Mouse (Mus musculus): ENCODE results near the gene Rab40b.

Rab40b gene

GRCm38 (mm10) chr11:121387750-121388553, at the start of gene Rab40b:
Gene Rab40b (minus strand): TSS chr11:121388251.
- DNase-seq (ENCODE audit: low spot score in 2 of 2): peak; percentile 78 to 92

- DNase-seq (ENCODE audit: low spot score in 2 of 2): no peak
These were observed 49.2 kb upstream of the Rab40b start for GRCm38 (mm10) chr11:121437236-121437635.

GRCm38 (mm10) chr11:121434156-121435155, 46.4 kb upstream of the Rab40b start, which contains the start of gene Fn3k:
Gene Fn3k (plus strand): TSS chr11:121434913.
- DNase-seq (ENCODE audit: low spot score in 2 of 2): peak; percentile 73 to 91

- no peak for DNase-seq (ENCODE audit: low spot score in 2 of 2)
These were observed 45.3 kb upstream of the Rab40b start for GRCm38 (mm10) chr11:121433397-121433796.

GRCm38 (mm10) chr11:121421553-121422173, 33.6 kb upstream of the Rab40b start:
- peak in 1 of 2 experiments; percentile 14 for DNase-seq (ENCODE audit: low spot score in 2 of 2)

GRCm38 (mm10) chr11:121420830-121421552, 32.9 kb upstream of the Rab40b start, which contains the start of gene Fn3krp:
Gene Fn3krp (plus strand): TSS chr11:121421401.
- DNase-seq (ENCODE audit: low spot score in 2 of 2): peak; percentile 99 to 100

GRCm38 (mm10) chr11:121420379-121420778, 32.3 kb upstream of the Rab40b start:
- no peak for DNase-seq (ENCODE audit: low spot score in 2 of 2)

- DNase-seq (ENCODE audit: low spot score in 2 of 2): no peak
These were observed 30.9 kb upstream of the Rab40b start for GRCm38 (mm10) chr11:121418932-121419331.

GRCm38 (mm10) chr11:121417971-121418370, 29.9 kb upstream of the Rab40b start:
- DNase-seq (ENCODE audit: low spot score in 2 of 2): no peak

- no peak for DNase-seq (ENCODE audit: low spot score in 2 of 2)
These were observed 27.3 kb upstream of the Rab40b start for GRCm38 (mm10) chr11:121415351-121415750.

- no peak for DNase-seq (ENCODE audit: low spot score in 2 of 2)
These were observed 26.7 kb upstream of the Rab40b start for GRCm38 (mm10) chr11:121414762-121415161.

- DNase-seq (ENCODE audit: low spot score in 2 of 2): no peak
These were observed 19.5 kb upstream of the Rab40b start for GRCm38 (mm10) chr11:121407366-121408155.

- no peak for DNase-seq (ENCODE audit: low spot score in 2 of 2)
These were observed 4.4 kb upstream of the Rab40b start for GRCm38 (mm10) chr11:121392405-121392804.

- DNase-seq (ENCODE audit: low spot score in 2 of 2): no peak
These were observed 2.7 kb upstream of the Rab40b start for GRCm38 (mm10) chr11:121390793-121391192.

- no peak for DNase-seq (ENCODE audit: low spot score in 2 of 2)
These were observed 499 bp upstream of the Rab40b start for GRCm38 (mm10) chr11:121388554-121388945.

GRCm38 (mm10) chr11:121380294-121380693, 7.8 kb downstream of the Rab40b start:
- DNase-seq (ENCODE audit: low spot score in 2 of 2): no peak

- no peak for DNase-seq (ENCODE audit: low spot score in 2 of 2)
These were observed 9.4 kb downstream of the Rab40b start for GRCm38 (mm10) chr11:121378644-121379043.

GRCm38 (mm10) chr11:121373305-121373704, 14.7 kb downstream of the Rab40b start:
- DNase-seq (ENCODE audit: low spot score in 2 of 2): no peak

GRCm38 (mm10) chr11:121370337-121370994, 17.6 kb downstream of the Rab40b start:
- DNase-seq (ENCODE audit: low spot score in 2 of 2): no peak

GRCm38 (mm10) chr11:121369622-121370021, 18.4 kb downstream of the Rab40b start:
- DNase-seq (ENCODE audit: low spot score in 2 of 2): no peak

Data from urinary bladder, postnatal 36 days (tissue).